Mouse (Mus musculus) E14TG2a.4 (cell line): ENCODE data around the gene Rab3c.

Experiments used
- CTCF ChIP-seq: conservative IDR thresholded peaks from 2 replicates; pipeline ENCODE4 v1.5.1; 2014; ENCODE audit warnings: low read length
- NANOG ChIP-seq: IDR thresholded peaks from 2 replicates; pipeline ENCODE4 v1.6.1; 2014; ENCODE audit warnings: borderline replicate concordance, low read length, mixed read lengths
- POU5F1 ChIP-seq: IDR thresholded peaks from 2 replicates; pipeline ENCODE4 v1.6.1; 2014; ENCODE audit warnings: low read length, borderline replicate concordance

DNA sequence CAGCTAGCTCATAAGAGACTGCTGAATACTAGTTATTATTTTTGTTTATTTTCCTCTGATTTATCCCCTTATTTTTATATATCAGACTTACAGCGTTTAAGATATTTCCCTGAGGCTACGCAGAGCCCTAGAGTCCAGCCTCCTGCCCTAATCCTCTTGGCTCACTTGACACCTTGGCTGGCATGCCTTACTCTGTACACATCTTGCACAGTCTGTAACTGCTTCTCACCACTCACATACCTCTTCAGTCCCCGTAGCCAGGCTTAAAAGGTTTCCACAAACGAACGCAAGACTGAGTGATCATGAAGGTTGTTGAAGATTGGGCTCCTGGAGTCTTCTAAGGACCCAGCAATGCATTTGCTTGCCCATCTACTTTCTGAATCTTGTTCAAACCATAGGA is 29.3 kb downstream of the Rab3c start:
- TF ChIP-seq CTCF: no peak
- TF ChIP-seq NANOG: no peak
- TF ChIP-seq POU5F1: no peak
